Comparison of ENCODE assay signal across 8 mouse cellular contexts in genomic region chr13:15762901-15763417, GRCm38 (mm10).
DNase-seq lines count a peak whose midpoint lies in the region; TF ChIP-seq lines count a peak whose summit lies in the region.

No protein-coding gene starts in this region.

- H3K27me3 ChIP-seq in heart, embryonic 10.5 days (ENCODE audit: insufficient read depth, poor library complexity, severe bottlenecking): peaks cover 7% of the 10 kb centered on the region; the same call in 1 of the 2 replicates
- peaks cover 10% of the 10 kb centered on the region for H3K27me3 ChIP-seq in E14TG2a.4 (ENCODE audit: insufficient read depth, low read length)

- H3K4me3 ChIP-seq in heart, embryonic 10.5 days: no peak overlapping the region
- H3K4me3 ChIP-seq in E14TG2a.4 (replicated peaks; ENCODE audit: low read length): no peak overlapping the region

- peaks cover 10% of the 10 kb centered on the region; the same call in 1 of the 2 replicates for H3K4me1 ChIP-seq in heart, embryonic 10.5 days
- peaks cover 14% of the 10 kb centered on the region for H3K4me1 ChIP-seq in E14TG2a.4 (replicated peaks; ENCODE audit: low read depth, low read length)

- DNase-seq in heart, embryonic 10.5 days (ENCODE audit: low spot score): peak; percentile 79
- DNase-seq in heart, adult 11 months: no peak
- DNase-seq in cerebellum, adult 9-11 months: peak; percentile 9
- peak; percentile 48 to 66 for DNase-seq in frontal cortex, postnatal 36 days (ENCODE audit: low spot score in 2 of 2)
- peak; percentile 67 to 68 for DNase-seq in left cerebral cortex, postnatal 14 days (ENCODE audit: low spot score in 2 of 2)
- peak; percentile 34 for DNase-seq in naive thymus-derived CD4-positive, alpha-beta T cell, adult 2 months (ENCODE audit: low read depth)
- DNase-seq in gastrocnemius, postnatal 14 days: no peak

- WGBS in heart, embryonic 10.5 days: 49% methylated on average over 6 of the region's 6 CpGs

- H3K27ac ChIP-seq in heart, embryonic 10.5 days: no peak overlapping the region

- peak; percentile 59 for TF ChIP-seq CTCF in E14TG2a.4 (conservative IDR thresholded peaks at IDR 0.05; ENCODE audit: low read length)

- no peaks in the 10 kb centered on the region for H3K36me3 ChIP-seq in heart, embryonic 10.5 days
- no peaks in the 10 kb centered on the region for H3K36me3 ChIP-seq in E14TG2a.4 (ENCODE audit: insufficient read depth, low read length)

- no peaks in the 10 kb centered on the region for H3K9me3 ChIP-seq in heart, embryonic 10.5 days
- H3K9me3 ChIP-seq in E14TG2a.4 (ENCODE audit: low read length): no peaks in the 10 kb centered on the region

- intact Hi-C loops in left cerebral cortex, postnatal 14 days (cut with DNase I): no loop called here
- intact Hi-C loops in gastrocnemius, postnatal 14 days (cut with DNase I; ENCODE audit: low total_unique reads): loop anchor here (5.0 kb wide), 1 partner anchor 1116 kb away; no protein-coding TSS in a partner anchor

Comparison
In these comparisons a context has a peak if more than half of its experiments do, and no peak if none do; other contexts are left out.
1. DNase-seq: peak in heart, embryonic 10.5 days (single experiment), cerebellum, adult 9-11 months (single experiment), frontal cortex, postnatal 36 days (2 of 2), left cerebral cortex, postnatal 14 days (2 of 2) and naive thymus-derived CD4-positive, alpha-beta T cell, adult 2 months (single experiment); none in heart, adult 11 months (single experiment) and gastrocnemius, postnatal 14 days (single experiment).